Mouse (Mus musculus) kidney, postnatal 0 days (tissue): ENCODE measurements around the gene Cep350. TPM values are rescaled to one million over a fixed set of nuclear protein-coding genes. Genes with fewer than 3 reads are reported as not detected.
A peak's percentile ranks its signal among the peaks of the same experiment; 100 is the strongest.

ENCODE experiments used
- ATAC-seq: fragments of 200-750 bp; cut with Nextera tagmentation; replicated peaks from 2 replicates; pipeline ENCODE4 v1.8.0; 2017; ENCODE audit warnings: low read depth, moderate number of reproducible peaks, moderate TSS enrichment, moderate library complexity; ENCODE audit not compliant: low FRiP score
- DNase-seq: peaks from one replicate; pipeline ENCODE4 v3.0.0-alpha.2; 2016; ENCODE audit warnings: low spot score
- H3K27ac ChIP-seq: fragments of 300-500 bp; sonication (generic); 2 replicates; pipeline ENCODE4 v1.5.1; 2014; ENCODE audit warnings: mild to moderate bottlenecking
- H3K27me3 ChIP-seq: fragments of 300-500 bp; sonication (generic); 2 replicates; pipeline ENCODE4 v1.6.1; 2014; ENCODE audit warnings: low read length, mixed read lengths; ENCODE audit not compliant: insufficient read depth
- H3K36me3 ChIP-seq: fragments of 300-500 bp; sonication (generic); 2 replicates; pipeline ENCODE4 v1.6.1; 2014; ENCODE audit warnings: low read length, mixed read lengths; ENCODE audit not compliant: insufficient read depth
- H3K4me1 ChIP-seq: fragments of 300-500 bp; sonication (generic); replicated peaks from 2 replicates; pipeline ENCODE4 v1.6.1; 2014; ENCODE audit warnings: antibody characterized with exemption, low read length, mixed read lengths; ENCODE audit not compliant: insufficient read depth
- H3K4me2 ChIP-seq: fragments of 300-500 bp; sonication (generic); 2 replicates; pipeline ENCODE4 v1.6.1; 2014; ENCODE audit warnings: mild to moderate bottlenecking, low read length, moderate library complexity, mixed read lengths
- H3K4me3 ChIP-seq: fragments of 300-500 bp; sonication (generic); replicated peaks from 2 replicates; pipeline ENCODE4 v1.5.1; 2014; ENCODE audit warnings: low read depth, low read length
- H3K9ac ChIP-seq: fragments of 300-500 bp; sonication (generic); 2 replicates; pipeline ENCODE4 v1.6.1; 2014; ENCODE audit warnings: low read depth, low read length
- H3K9me3 ChIP-seq: fragments of 300-500 bp; sonication (generic); replicated peaks from 2 replicates; pipeline ENCODE4 v1.6.1; 2016; ENCODE audit warnings: low read length, inconsistent platforms, mixed read lengths
- CTCF ChIP-seq: IDR thresholded peaks from 2 replicates; pipeline ENCODE4 v1.5.1; 2016; ENCODE audit warnings: antibody characterized with exemption, low read depth, mild to moderate bottlenecking, moderate library complexity
- WGBS: fragments of 180-500 bp; shearing (Covaris S2); extraction: QIAGEN DNeasy Blood & Tissue Kit; methylation state at CpG from one replicate; pipeline ENCODE4 v1.1.7; 2014; 5-methylcytosine and 5-hydroxymethylcytosine counted together
- polyA plus RNA-seq: library from polyadenylated mRNA; unstranded; fragments of >200 nt; fragmentation: Nextera tagmentation; extraction: Ambion mirVana; gene quantifications from 2 replicates; pipeline ENCODE4 v1.2.1, GENCODE M21; 2015

Cep350 gene
- polyA plus RNA-seq, 1 experiment from 2014 or later, result 7.9 TPM

- DNase-seq (no peak), ATAC-seq (no peak)
- Histone ChIP-seq H3K9me3 (no peaks in the 10 kb centered on the region), H3K27me3 (no peaks in the 10 kb centered on the region), H3K27ac (no peak overlapping the region), H3K36me3 (peaks cover 8% of the 10 kb centered on the region; the same call in 1 of the 2 replicates), H3K4me2 (no peak overlapping the region), H3K4me3 (no peak overlapping the region), H3K9ac (no peak overlapping the region), H3K4me1 (no peaks in the 10 kb centered on the region)
- no peak for TF ChIP-seq CTCF
- 85% methylated on average over 9 of the region's 9 CpGs for WGBS
These were observed 167.4 kb downstream of the Cep350 start for GRCm38 (mm10) chr1:155805607-155806006.

- TF ChIP-seq CTCF, result peak; percentile 18; the same call in 1 of the 2 replicates
- Histone ChIP-seq H3K4me3 (no peak overlapping the region), H3K27ac (no peak overlapping the region), H3K9me3 (no peaks in the 10 kb centered on the region), H3K27me3 (no peaks in the 10 kb centered on the region), H3K4me2 (no peak overlapping the region), H3K4me1 (no peaks in the 10 kb centered on the region), H3K9ac (no peak overlapping the region), H3K36me3 (peaks cover 11% of the 10 kb centered on the region; the same call in 1 of the 2 replicates)
- WGBS, result 67% methylated on average over 11 of the region's 11 CpGs
- DNase-seq (no peak), ATAC-seq (no peak)
These were observed 171.8 kb downstream of the Cep350 start for GRCm38 (mm10) chr1:155801014-155801991.

- WGBS, result 91% methylated on average over 4 of the region's 4 CpGs
- no peak for TF ChIP-seq CTCF
- no peak overlapping the region for H3K4me3 ChIP-seq
These were observed 175.1 kb downstream of the Cep350 start for GRCm38 (mm10) chr1:155798000-155798399.

GRCm38 (mm10) chr1:155797425-155797824 is 175.6 kb downstream of the Cep350 start:
- Histone ChIP-seq H3K4me3 (no peak overlapping the region), H3K9me3 (no peaks in the 10 kb centered on the region), H3K27me3 (no peaks in the 10 kb centered on the region), H3K4me1 (no peaks in the 10 kb centered on the region), H3K36me3 (peaks cover 26% of the 10 kb centered on the region; the same call in 1 of the 2 replicates), H3K27ac (no peak overlapping the region), H3K4me2 (no peak overlapping the region), H3K9ac (no peak overlapping the region)
- 73% methylated on average over 4 of the region's 4 CpGs for WGBS
- DNase-seq, result no peak
- TF ChIP-seq CTCF, result no peak
- no peak for ATAC-seq

More at GRCm38 (mm10) chr1:155798000-155798399, 175.1 kb downstream of the Cep350 start:
- DNase-seq, result no peak
- Histone ChIP-seq H3K27me3 (no peaks in the 10 kb centered on the region), H3K9ac (no peak overlapping the region), H3K36me3 (peaks cover 22% of the 10 kb centered on the region; the same call in 1 of the 2 replicates), H3K4me2 (no peak overlapping the region), H3K9me3 (no peaks in the 10 kb centered on the region), H3K27ac (no peak overlapping the region), H3K4me1 (no peaks in the 10 kb centered on the region)
- ATAC-seq, result no peak

GRCm38 (mm10) chr1:155796757-155797405 is 176.2 kb downstream of the Cep350 start:
- no peak for ATAC-seq
- TF ChIP-seq CTCF, result no peak
- WGBS, result 77% methylated on average over 11 of the region's 11 CpGs

GRCm38 (mm10) chr1:155795791-155796233 is 177.2 kb downstream of the Cep350 start:
- DNase-seq, result no peak
- Histone ChIP-seq H3K4me1 (no peaks in the 10 kb centered on the region), H3K27me3 (no peaks in the 10 kb centered on the region), H3K4me2 (no peak overlapping the region), H3K4me3 (no peak overlapping the region), H3K9me3 (no peaks in the 10 kb centered on the region), H3K9ac (no peak overlapping the region), H3K36me3 (0 out of 2 replicates have a peak, but pooled peaks cover 26% of the 10 kb centered on the region), H3K27ac (no peak overlapping the region)
- WGBS, result 99% methylated on average over 5 of the region's 5 CpGs
- ATAC-seq, result no peak
- no peak for TF ChIP-seq CTCF

More at GRCm38 (mm10) chr1:155796757-155797405, 176.2 kb downstream of the Cep350 start:
- DNase-seq, result no peak
- Histone ChIP-seq H3K9me3 (no peaks in the 10 kb centered on the region), H3K4me3 (no peak overlapping the region), H3K27ac (no peak overlapping the region), H3K36me3 (peaks cover 26% of the 10 kb centered on the region; the same call in 1 of the 2 replicates), H3K4me2 (no peak overlapping the region), H3K27me3 (no peaks in the 10 kb centered on the region), H3K9ac (no peak overlapping the region), H3K4me1 (no peaks in the 10 kb centered on the region)

Other genes starting within 250 kb of the Cep350 start
- not detected in 2 replicates for gene Lhx4, start 221.6 kb downstream of the Cep350 start, polyA plus RNA-seq
- 28.5 and 30.0 TPM in 2 replicates for gene Qsox1, start 160.4 kb downstream of the Cep350 start, polyA plus RNA-seq
- gene Tor1aip2, start 62.1 kb upstream of the Cep350 start, polyA plus RNA-seq, result 89.4 and 92.5 TPM in 2 replicates
- gene Tor1aip1, start 63.2 kb upstream of the Cep350 start, polyA plus RNA-seq, result 54.7 and 55.2 TPM in 2 replicates
- 0.63 and 0.94 TPM in 2 replicates for gene Fam163a, start 231.8 kb upstream of the Cep350 start, polyA plus RNA-seq